Mouse (Mus musculus) forebrain, embryonic 15.5 days (tissue): ENCODE results near the gene Dhx16. TPM values are rescaled to one million over a fixed set of nuclear protein-coding genes. Genes with fewer than 3 reads are reported as not detected.
"Not testable (repeated sequence)": the region's sequence is repeated elsewhere in the genome, so short reads cannot be mapped to it uniquely, and the experiment has no call there.

Experiments
- ATAC-seq: fragments of 200-750 bp; cut with Nextera tagmentation; replicated peaks from 2 replicates; pipeline ENCODE4 v1.8.0; 2017; ENCODE audit warnings: mild to moderate bottlenecking, moderate TSS enrichment, moderate library complexity
- H3K27ac ChIP-seq: fragments of 300-500 bp; sonication (generic); replicated peaks from 2 replicates; pipeline ENCODE4 v1.5.1; 2015; ENCODE audit warnings: mild to moderate bottlenecking, inconsistent platforms
- H3K27me3 ChIP-seq: fragments of 300-500 bp; sonication (generic); 2 replicates; pipeline ENCODE4 v1.6.1; 2015; ENCODE audit warnings: inconsistent platforms
- H3K36me3 ChIP-seq: fragments of 300-500 bp; sonication (generic); 2 replicates; pipeline ENCODE4 v1.6.1; 2015; ENCODE audit warnings: mild to moderate bottlenecking, inconsistent platforms
- H3K4me1 ChIP-seq: fragments of 300-500 bp; sonication (generic); 2 replicates; pipeline ENCODE4 v1.6.1; 2015; ENCODE audit warnings: inconsistent platforms
- H3K4me2 ChIP-seq: fragments of 300-500 bp; sonication (generic); replicated peaks from 2 replicates; pipeline ENCODE4 v1.6.1; 2015; ENCODE audit warnings: mild to moderate bottlenecking, inconsistent platforms
- H3K4me3 ChIP-seq: fragments of 300-500 bp; sonication (generic); 2 replicates; pipeline ENCODE4 v1.5.1; 2015; ENCODE audit warnings: mild to moderate bottlenecking, inconsistent platforms
- H3K9ac ChIP-seq: fragments of 300-500 bp; sonication (generic); replicated peaks from 2 replicates; pipeline ENCODE4 v1.6.1; 2015; ENCODE audit warnings: mild to moderate bottlenecking, inconsistent platforms
- H3K9me3 ChIP-seq: fragments of 300-500 bp; sonication (generic); 2 replicates; pipeline ENCODE4 v1.6.1; 2016; ENCODE audit warnings: inconsistent platforms
- WGBS: fragments of 180-500 bp; shearing (Covaris S2); methylation state at CpG from one replicate; pipeline ENCODE4 v1.1.7; 2015; ENCODE audit warnings: mixed read lengths; 5-methylcytosine and 5-hydroxymethylcytosine counted together
- polyA plus RNA-seq: library from polyadenylated mRNA; unstranded; fragments of >200 nt; fragmentation: Nextera tagmentation; extraction: Ambion mirVana; gene quantifications from 2 replicates; pipeline ENCODE4 v1.2.1, GENCODE M21; 2015

Gene Dhx16
- polyA plus RNA-seq, 1 experiment from 2014 or later, result 38.0 TPM

GRCm38 (mm10) chr17:35919864-35920301, 40.3 kb downstream of the Dhx16 start:
- WGBS, result 50% methylated on average over 6 of the region's 6 CpGs
- ATAC-seq, result no peak
- peak overlapping the region; percentile 65 for H3K9ac ChIP-seq
- H3K4me3 ChIP-seq, result peak overlapping the region; percentile 77
- H3K4me1 ChIP-seq, result peaks cover 40% of the 10 kb centered on the region
- peak overlapping the region; percentile 99 for H3K27ac ChIP-seq
- peaks cover 17% of the 10 kb centered on the region for H3K36me3 ChIP-seq
- peak overlapping the region; percentile 82 for H3K4me2 ChIP-seq
- no peaks in the 10 kb centered on the region for H3K27me3 ChIP-seq
- H3K9me3 ChIP-seq, result no peaks in the 10 kb centered on the region

GRCm38 (mm10) chr17:35920384-35920783, 40.8 kb downstream of the Dhx16 start:
- no peak for ATAC-seq
- H3K36me3 ChIP-seq, result peaks cover 22% of the 10 kb centered on the region
- no peaks in the 10 kb centered on the region for H3K27me3 ChIP-seq
- H3K4me3 ChIP-seq, result peak overlapping the region; percentile 77
- H3K4me2 ChIP-seq, result peak overlapping the region; percentile 82
- H3K27ac ChIP-seq, result peak overlapping the region; percentile 99
- no peaks in the 10 kb centered on the region for H3K9me3 ChIP-seq
- peak overlapping the region; percentile 65 for H3K9ac ChIP-seq
- H3K4me1 ChIP-seq, result peaks cover 35% of the 10 kb centered on the region
- WGBS, result 81% methylated on average over 1 of the region's 1 CpGs

GRCm38 (mm10) chr17:35920862-35921562, 41.4 kb downstream of the Dhx16 start:
- no peak for ATAC-seq
- Histone ChIP-seq H3K9me3 (no peaks in the 10 kb centered on the region), H3K27ac (peak overlapping the region; percentile 99), H3K4me1 (peaks cover 31% of the 10 kb centered on the region), H3K9ac (no peak overlapping the region), H3K4me3 (0 out of 2 replicates have a peak overlapping the region, but pooled peaks have one; percentile 77), H3K4me2 (peak overlapping the region; percentile 82; the same call in 1 of the 2 replicates), H3K36me3 (peaks cover 28% of the 10 kb centered on the region), H3K27me3 (no peaks in the 10 kb centered on the region)
- 62% methylated on average over 5 of the region's 5 CpGs for WGBS

GRCm38 (mm10) chr17:35921710-35922109, 42.1 kb downstream of the Dhx16 start:
- Histone ChIP-seq H3K4me3 (no peak overlapping the region), H3K27ac (peak overlapping the region; percentile 99; the same call in 1 of the 2 replicates), H3K27me3 (no peaks in the 10 kb centered on the region), H3K36me3 (peaks cover 35% of the 10 kb centered on the region), H3K4me1 (peaks cover 31% of the 10 kb centered on the region), H3K9me3 (no peaks in the 10 kb centered on the region), H3K4me2 (no peak overlapping the region), H3K9ac (no peak overlapping the region)
- no peak for ATAC-seq
- WGBS, result 80% methylated on average over 4 of the region's 4 CpGs

GRCm38 (mm10) chr17:35922566-35922965, 42.9 kb downstream of the Dhx16 start:
- ATAC-seq, result no peak
- no peak overlapping the region for H3K4me2 ChIP-seq
- 93% methylated on average over 3 of the region's 3 CpGs for WGBS
- peaks cover 41% of the 10 kb centered on the region for H3K36me3 ChIP-seq
- H3K9ac ChIP-seq, result no peak overlapping the region
- no peak overlapping the region; the same call in 1 of the 2 replicates for H3K27ac ChIP-seq
- no peaks in the 10 kb centered on the region for H3K27me3 ChIP-seq
- H3K4me3 ChIP-seq, result no peak overlapping the region
- no peaks in the 10 kb centered on the region for H3K9me3 ChIP-seq
- H3K4me1 ChIP-seq, result peaks cover 31% of the 10 kb centered on the region

GRCm38 (mm10) chr17:35923281-35923680, 43.7 kb downstream of the Dhx16 start:
- no peaks in the 10 kb centered on the region for H3K27me3 ChIP-seq
- no peak overlapping the region for H3K27ac ChIP-seq
- ATAC-seq, result no peak
- WGBS, result 92% methylated on average over 4 of the region's 4 CpGs
- H3K9me3 ChIP-seq, result no peaks in the 10 kb centered on the region
- H3K4me1 ChIP-seq, result peaks cover 31% of the 10 kb centered on the region
- H3K9ac ChIP-seq, result no peak overlapping the region
- H3K4me2 ChIP-seq, result no peak overlapping the region
- no peak overlapping the region for H3K4me3 ChIP-seq
- H3K36me3 ChIP-seq, result peaks cover 48% of the 10 kb centered on the region

- 75% methylated on average over 1 of the region's 1 CpGs for WGBS
- ATAC-seq, result no peak
These were observed 47.9 kb downstream of the Dhx16 start for GRCm38 (mm10) chr17:35927471-35927870.

GRCm38 (mm10) chr17:35929534-35929933, 49.9 kb downstream of the Dhx16 start:
- H3K4me3 ChIP-seq, result no peak overlapping the region
- ATAC-seq, result no peak
- H3K9ac ChIP-seq, result no peak overlapping the region
- H3K36me3 ChIP-seq, result peaks cover 67% of the 10 kb centered on the region
- whole genome bisulfite sequencing, result 91% methylated on average over 2 of the region's 2 CpGs
- H3K4me1 ChIP-seq, result no peaks in the 10 kb centered on the region
- no peaks in the 10 kb centered on the region for H3K27me3 ChIP-seq
- no peak overlapping the region for H3K4me2 ChIP-seq
- no peaks in the 10 kb centered on the region for H3K9me3 ChIP-seq
- H3K27ac ChIP-seq, result no peak overlapping the region

More at GRCm38 (mm10) chr17:35927471-35927870, 47.9 kb downstream of the Dhx16 start:
- peaks cover 79% of the 10 kb centered on the region for H3K36me3 ChIP-seq
- no peaks in the 10 kb centered on the region for H3K27me3 ChIP-seq
- H3K4me3 ChIP-seq, result no peak overlapping the region
- no peak overlapping the region for H3K9ac ChIP-seq
- H3K9me3 ChIP-seq, result no peaks in the 10 kb centered on the region
- no peak overlapping the region for H3K4me2 ChIP-seq
- no peak overlapping the region for H3K27ac ChIP-seq
- H3K4me1 ChIP-seq, result no peaks in the 10 kb centered on the region

- Histone ChIP-seq H3K4me3 (no peak overlapping the region), H3K4me1 (no peaks in the 10 kb centered on the region), H3K9ac (no peak overlapping the region), H3K27ac (no peak overlapping the region), H3K4me2 (no peak overlapping the region), H3K9me3 (no peaks in the 10 kb centered on the region), H3K36me3 (peaks cover 57% of the 10 kb centered on the region), H3K27me3 (no peaks in the 10 kb centered on the region)
- ATAC-seq, result no peak
- 98% methylated on average over 12 of the region's 12 CpGs for WGBS
These were observed 51.0 kb downstream of the Dhx16 start for GRCm38 (mm10) chr17:35930627-35931026.

GRCm38 (mm10) chr17:35932608-35933007, 53.0 kb downstream of the Dhx16 start:
- 90% methylated on average over 4 of the region's 4 CpGs for WGBS
- H3K4me3 ChIP-seq, result no peak overlapping the region
- H3K9ac ChIP-seq, result no peak overlapping the region
- no peak overlapping the region for H3K27ac ChIP-seq
- H3K4me1 ChIP-seq, result no peaks in the 10 kb centered on the region
- ATAC-seq, result no peak
- peaks cover 40% of the 10 kb centered on the region for H3K36me3 ChIP-seq
- no peaks in the 10 kb centered on the region for H3K27me3 ChIP-seq
- no peak overlapping the region for H3K4me2 ChIP-seq
- H3K9me3 ChIP-seq, result no peaks in the 10 kb centered on the region

GRCm38 (mm10) chr17:35935763-35936162, 56.1 kb downstream of the Dhx16 start:
- ATAC-seq, H3K27me3 ChIP-seq, H3K36me3 ChIP-seq, H3K9me3 ChIP-seq, H3K4me3 ChIP-seq, H3K4me1 ChIP-seq, H3K9ac ChIP-seq, H3K27ac ChIP-seq, H3K4me2 ChIP-seq: not testable (repeated sequence)
- WGBS, result 93% methylated on average over 14 of the region's 14 CpGs

- Histone ChIP-seq H3K27me3 (no peaks in the 10 kb centered on the region), H3K9me3 (no peaks in the 10 kb centered on the region), H3K36me3 (no peaks in the 10 kb centered on the region), H3K9ac (no peak overlapping the region), H3K4me1 (no peaks in the 10 kb centered on the region), H3K27ac (no peak overlapping the region), H3K4me3 (no peak overlapping the region), H3K4me2 (no peak overlapping the region)
- ATAC-seq, result peak; percentile 58; the same call in 1 of the 2 replicates
- 50% methylated on average over 2 of the region's 2 CpGs for WGBS
These were observed 58.2 kb downstream of the Dhx16 start for GRCm38 (mm10) chr17:35937700-35938348.
